8 mouse cellular contexts compared by ENCODE assay signal in the genomic region with DNA sequence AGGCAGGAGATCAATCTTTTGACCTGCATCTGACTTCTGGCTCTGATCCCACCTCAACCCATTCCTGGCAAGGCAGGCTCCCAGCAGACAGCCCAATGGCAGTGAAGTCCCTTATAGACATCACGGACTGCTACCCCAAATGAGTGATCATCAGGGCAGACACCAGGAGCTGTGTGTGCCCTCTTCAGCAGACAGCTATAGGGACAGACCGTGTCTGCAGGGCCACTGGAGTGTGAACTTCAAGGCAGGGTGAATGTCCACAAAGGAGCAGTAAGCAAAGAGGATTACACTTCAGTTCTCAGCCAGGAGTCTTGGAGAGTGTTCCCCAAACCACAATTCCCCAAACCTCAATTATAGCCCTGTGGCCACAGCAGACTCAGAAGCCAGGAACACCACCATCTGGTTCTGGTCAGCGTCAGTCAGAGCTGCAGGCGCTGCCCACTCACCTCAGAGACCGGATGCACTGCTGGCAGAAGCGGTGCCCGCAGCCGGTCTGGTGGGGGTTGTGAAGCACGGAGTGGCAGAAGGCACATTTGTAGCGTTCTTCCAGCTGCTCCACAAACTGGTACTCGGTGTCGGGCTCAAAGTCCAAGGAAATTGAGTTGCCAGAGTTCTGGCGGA. TPM values are rescaled to one million over a fixed set of nuclear protein-coding genes. Genes with fewer than 3 reads are reported as not detected.
DNase-seq lines count a peak whose midpoint lies in the region; ATAC-seq lines count a peak whose summit lies in the region.

No protein-coding gene starts in this region.

- H3K4me3 ChIP-seq in hindbrain, embryonic 15.5 days = no peak overlapping the region
- no peak overlapping the region for H3K4me3 ChIP-seq in hindbrain, embryonic 11.5 days (ENCODE audit: low read depth, low read length)
- peak overlapping the region; percentile 13; the same call in 1 of the 2 replicates for H3K4me3 ChIP-seq in kidney, embryonic 14.5 days (ENCODE audit: low read length)

- 47% methylated on average over 13 of the region's 13 CpGs for WGBS in hindbrain, embryonic 15.5 days
- 68% methylated on average over 13 of the region's 13 CpGs for WGBS in hindbrain, embryonic 11.5 days
- WGBS in kidney, embryonic 14.5 days = 20% methylated on average over 13 of the region's 13 CpGs

- H3K27ac ChIP-seq in hindbrain, embryonic 15.5 days (replicated peaks) = no peak overlapping the region; the same call in 1 of the 2 replicates
- H3K27ac ChIP-seq in hindbrain, embryonic 11.5 days (ENCODE audit: low read depth, low read length) = no peak overlapping the region
- peak overlapping the region; percentile 80 for H3K27ac ChIP-seq in kidney, embryonic 14.5 days (ENCODE audit: low read depth, low read length)

- no peaks in the 10 kb centered on the region for H3K27me3 ChIP-seq in hindbrain, embryonic 15.5 days
- H3K27me3 ChIP-seq in hindbrain, embryonic 11.5 days (ENCODE audit: control insufficient read depth, insufficient read depth, low read length) = no peaks in the 10 kb centered on the region
- no peaks in the 10 kb centered on the region for H3K27me3 ChIP-seq in kidney, embryonic 14.5 days (ENCODE audit: control insufficient read depth, insufficient read depth, low read length)

- no peak overlapping the region for H3K9ac ChIP-seq in hindbrain, embryonic 15.5 days
- no peak overlapping the region for H3K9ac ChIP-seq in hindbrain, embryonic 11.5 days (ENCODE audit: low read depth, low read length)
- peak overlapping the region; percentile 31; the same call in 1 of the 2 replicates for H3K9ac ChIP-seq in kidney, embryonic 14.5 days (ENCODE audit: low read depth, low read length)

- ATAC-seq in hindbrain, embryonic 15.5 days (ENCODE audit: low FRiP score, low read depth) = peak; percentile 48; the same call in 1 of the 2 replicates
- no peak for ATAC-seq in hindbrain, embryonic 11.5 days (ENCODE audit: low FRiP score)
- peak; percentile 53; the same call in 1 of the 2 replicates for ATAC-seq in kidney, embryonic 14.5 days (ENCODE audit: low FRiP score, low TSS enrichment)
- peak; percentile 79 for ATAC-seq in megakaryocyte, adult 5-6 weeks (ENCODE audit: poor library complexity, severe bottlenecking)

- DNase-seq in hindbrain, embryonic 11.5 days (ENCODE audit: low spot score) = no peak
- peak; percentile 79 for DNase-seq in NIH3T3 (ENCODE audit: low read depth)
- DNase-seq in gastrocnemius, postnatal 14 days = peak; percentile 51
- no peak for DNase-seq in thymus, postnatal 36 days
- no peak for DNase-seq in urinary bladder, postnatal 25 days (ENCODE audit: low spot score)

- intact Hi-C loops in gastrocnemius, postnatal 14 days (cut with DNase I; ENCODE audit: low total_unique reads) = no loop called here

- no peaks in the 10 kb centered on the region for H3K9me3 ChIP-seq in hindbrain, embryonic 15.5 days
- H3K9me3 ChIP-seq in hindbrain, embryonic 11.5 days (ENCODE audit: control insufficient read depth, low read length) = no peaks in the 10 kb centered on the region
- no peaks in the 10 kb centered on the region for H3K9me3 ChIP-seq in kidney, embryonic 14.5 days (ENCODE audit: control insufficient read depth, low read length)

- no peaks in the 10 kb centered on the region for H3K36me3 ChIP-seq in hindbrain, embryonic 15.5 days
- H3K36me3 ChIP-seq in hindbrain, embryonic 11.5 days (ENCODE audit: control insufficient read depth, insufficient read depth, low read length) = no peaks in the 10 kb centered on the region
- H3K36me3 ChIP-seq in kidney, embryonic 14.5 days (ENCODE audit: control insufficient read depth, insufficient read depth, low read length) = peaks cover 17% of the 10 kb centered on the region; the same call in 1 of the 2 replicates

- peak overlapping the region; percentile 9; the same call in 1 of the 2 replicates for H3K4me2 ChIP-seq in hindbrain, embryonic 15.5 days
- no peak overlapping the region for H3K4me2 ChIP-seq in hindbrain, embryonic 11.5 days (replicated peaks; ENCODE audit: low read depth, low read length)
- peak overlapping the region; percentile 46 for H3K4me2 ChIP-seq in kidney, embryonic 14.5 days (replicated peaks; ENCODE audit: low read depth, low read length)

- peaks cover 12% of the 10 kb centered on the region for H3K4me1 ChIP-seq in hindbrain, embryonic 15.5 days (replicated peaks)
- no peaks in the 10 kb centered on the region for H3K4me1 ChIP-seq in hindbrain, embryonic 11.5 days (replicated peaks; ENCODE audit: control insufficient read depth, insufficient read depth, low read length)
- peaks cover 15% of the 10 kb centered on the region; the same call in 1 of the 2 replicates for H3K4me1 ChIP-seq in kidney, embryonic 14.5 days (ENCODE audit: control insufficient read depth, insufficient read depth, low read length)

RNA-seq across cellular contexts. Expression of gene Traf5, which starts 22.3 kb away (rescaled TPM):
- 1.7 and 3.3 TPM in 2 replicates for polyA plus RNA-seq in hindbrain, embryonic 15.5 days (2015; fragmentation: Nextera tagmentation; extraction: Ambion mirVana)
- polyA plus RNA-seq in hindbrain, embryonic 11.5 days (2014; fragmentation: Nextera tagmentation; extraction: Ambion mirVana) = 4.5 and 5.9 TPM in 2 replicates
- total RNA-seq in gastrocnemius, postnatal 14 days (2021) = 1 to 10 TPM; 3.6 to 5.6 TPM
- polyA plus RNA-seq in kidney, embryonic 14.5 days (2014; fragmentation: Nextera tagmentation; extraction: Ambion mirVana) = 14.7 and 15.5 TPM in 2 replicates
- 26.7 and 33.1 TPM in 2 replicates for total RNA-seq in megakaryocyte, adult 5-6 weeks (2015)
- 15.8 and 18.9 TPM in 2 replicates for total RNA-seq in megakaryocyte, adult 5-6 weeks (2017)

Comparison
In these comparisons a context has a peak if more than half of its experiments do, and no peak if none do; other contexts are left out.
1. DNase-seq: peak in NIH3T3 (single experiment) and gastrocnemius, postnatal 14 days (single experiment); none in hindbrain, embryonic 11.5 days (single experiment), thymus, postnatal 36 days (0 of 2) and urinary bladder, postnatal 25 days (single experiment).